Mouse (Mus musculus): Measurements from ENCODE around the gene Gm49378. TPM values are rescaled to one million over a fixed set of nuclear protein-coding genes. Genes with fewer than 3 reads are reported as not detected.

Gm49378 gene
- polyA plus RNA-seq, 1 experiment, result 3.0 TPM

DNA sequence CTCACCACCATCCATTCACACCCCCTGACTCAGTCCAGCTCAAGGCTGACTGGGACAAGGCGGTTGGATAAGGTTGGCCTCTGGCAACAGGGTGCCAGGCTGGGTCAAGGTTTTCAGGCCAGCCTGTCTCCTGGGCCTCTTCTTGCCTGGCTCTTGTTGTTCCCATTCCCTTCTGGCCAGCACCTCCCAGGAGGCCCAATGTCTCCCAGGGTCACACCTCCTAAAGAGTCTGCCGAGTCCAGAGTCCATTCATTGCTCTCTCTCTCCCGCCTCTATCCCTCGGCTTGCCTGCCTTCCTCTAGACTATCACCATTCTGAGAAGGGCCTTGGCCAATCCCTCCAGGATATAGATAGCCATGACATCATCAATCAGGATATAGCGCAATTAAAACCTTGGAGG, 20.3 kb upstream of the Gm49378 start:
- no peak for TF ChIP-seq POLR2A (IDR thresholded peaks at IDR 0.05; ENCODE audit: borderline replicate concordance, low read depth, low read length)
- no peak for TF ChIP-seq CTCF (IDR thresholded peaks at IDR 0.05; ENCODE audit: low read depth, low read length)
- H3K4me1 ChIP-seq (ENCODE audit: control insufficient read depth, insufficient read depth, low read length), result peaks cover 13% of the 10 kb centered on the region
- no peak overlapping the region for H3K27ac ChIP-seq (ENCODE audit: insufficient read depth, low read depth, low read length)
- no peak overlapping the region for H3K4me3 ChIP-seq (ENCODE audit: insufficient read depth, low read length)

DNA sequence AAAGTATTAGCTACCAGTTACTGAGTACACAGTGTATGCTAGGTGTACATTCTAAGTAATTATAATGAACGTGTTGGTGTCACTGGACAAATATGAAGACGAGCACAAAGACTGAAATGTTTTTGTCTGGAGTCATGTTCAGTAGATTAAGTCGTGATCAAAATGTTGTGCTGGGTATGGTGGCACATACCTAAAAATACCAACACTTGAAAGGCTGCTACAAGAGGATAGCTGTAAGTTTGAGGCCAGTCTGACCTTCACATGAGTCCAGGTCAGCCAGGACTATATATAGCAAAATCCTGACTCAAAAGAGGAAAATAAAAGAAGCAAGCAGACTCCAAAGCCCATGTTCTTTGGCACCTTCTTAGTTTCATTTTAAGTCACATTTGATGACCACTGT, 19.2 kb upstream of the Gm49378 start:
- Histone ChIP-seq H3K4me1 (ENCODE audit: control insufficient read depth, insufficient read depth, low read length) (peaks cover 13% of the 10 kb centered on the region), H3K4me3 (ENCODE audit: insufficient read depth, low read length) (no peak overlapping the region)
- TF ChIP-seq CTCF (IDR thresholded peaks at IDR 0.05; ENCODE audit: low read depth, low read length), result no peak
- TF ChIP-seq POLR2A (IDR thresholded peaks at IDR 0.05; ENCODE audit: borderline replicate concordance, low read depth, low read length), result no peak

GRCm38 (mm10) chr14:55651528-55651927, 13.8 kb upstream of the Gm49378 start:
- H3K4me1 ChIP-seq (ENCODE audit: control insufficient read depth, insufficient read depth, low read length), result peaks cover 16% of the 10 kb centered on the region
- TF ChIP-seq CTCF (IDR thresholded peaks at IDR 0.05; ENCODE audit: low read depth, low read length), result no peak
- TF ChIP-seq POLR2A (IDR thresholded peaks at IDR 0.05; ENCODE audit: borderline replicate concordance, low read depth, low read length), result no peak

More for the DNA sequence above, 19.2 kb upstream of the Gm49378 start:
- H3K27ac ChIP-seq (ENCODE audit: insufficient read depth, low read depth, low read length), result no peak overlapping the region

GRCm38 (mm10) chr14:55649884-55650283, 12.2 kb upstream of the Gm49378 start, which contains the start of gene Tssk4:
Gene Tssk4, plus strand, starts transcription at chr14:55650184.
- TF ChIP-seq CTCF (IDR thresholded peaks at IDR 0.05; ENCODE audit: low read depth, low read length) (no peak), POLR2A (IDR thresholded peaks at IDR 0.05; ENCODE audit: borderline replicate concordance, low read depth, low read length) (no peak)
- H3K4me3 ChIP-seq (ENCODE audit: insufficient read depth, low read length), result no peak within 1 kb of the TSS

More at GRCm38 (mm10) chr14:55651528-55651927, 13.8 kb upstream of the Gm49378 start:
- Histone ChIP-seq H3K4me3 (ENCODE audit: insufficient read depth, low read length) (no peak overlapping the region), H3K27ac (ENCODE audit: insufficient read depth, low read depth, low read length) (no peak overlapping the region)

GRCm38 (mm10) chr14:55644261-55644888, 6.7 kb upstream of the Gm49378 start:
- Histone ChIP-seq H3K27ac (ENCODE audit: insufficient read depth, low read depth, low read length) (peak overlapping the region; percentile 76), H3K4me3 (ENCODE audit: insufficient read depth, low read length) (peak overlapping the region; percentile 83), H3K4me1 (ENCODE audit: control insufficient read depth, insufficient read depth, low read length) (peaks cover 29% of the 10 kb centered on the region)
- TF ChIP-seq POLR2A (IDR thresholded peaks at IDR 0.05; ENCODE audit: borderline replicate concordance, low read depth, low read length) (no peak), CTCF (IDR thresholded peaks at IDR 0.05; ENCODE audit: low read depth, low read length) (no peak)

More at GRCm38 (mm10) chr14:55649884-55650283, 12.2 kb upstream of the Gm49378 start, which contains the start of gene Tssk4:
- H3K4me1 ChIP-seq (ENCODE audit: control insufficient read depth, insufficient read depth, low read length), result peaks cover 25% of the 10 kb centered on the region
- no peak within 1 kb of the TSS for H3K27ac ChIP-seq (ENCODE audit: insufficient read depth, low read depth, low read length)

- H3K4me3 ChIP-seq (ENCODE audit: insufficient read depth, low read length), result peak within 1 kb of the TSS; percentile 83
- H3K4me1 ChIP-seq (ENCODE audit: control insufficient read depth, insufficient read depth, low read length), result peaks cover 26% of the 10 kb centered on the region
- peak within 1 kb of the TSS; percentile 89 for H3K27ac ChIP-seq (ENCODE audit: insufficient read depth, low read depth, low read length)
- TF ChIP-seq CTCF (IDR thresholded peaks at IDR 0.05; ENCODE audit: low read depth, low read length) (no peak), POLR2A (IDR thresholded peaks at IDR 0.05; ENCODE audit: borderline replicate concordance, low read depth, low read length) (0 out of 2 replicates have a peak, but pooled peaks have one; percentile 4)
These were observed 5.6 kb upstream of the Gm49378 start, which contains the start of gene Tm9sf1 for GRCm38 (mm10) chr14:55643060-55643907. Gene Tm9sf1, minus strand, starts transcription at chr14:55643806.

DNA sequence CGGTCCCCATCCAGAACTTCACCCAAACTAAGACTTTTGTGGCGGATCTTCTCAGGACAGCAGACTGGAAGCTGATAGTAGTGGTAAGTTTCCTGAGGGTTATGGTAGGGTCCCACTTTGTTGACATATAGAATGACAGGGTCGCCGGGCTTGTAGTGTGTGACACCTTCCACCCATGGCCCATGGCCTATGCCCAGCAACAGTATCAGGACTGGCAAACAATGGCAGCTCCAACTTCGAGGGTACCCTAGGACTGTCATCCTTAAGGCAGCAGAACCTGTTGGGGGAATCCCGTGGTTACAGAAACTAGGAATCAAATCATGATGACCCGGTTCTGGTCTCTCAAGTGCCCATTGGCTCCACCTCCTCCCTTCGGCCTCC, 5.0 kb upstream of the Gm49378 start:
- peaks cover 25% of the 10 kb centered on the region for H3K4me1 ChIP-seq (ENCODE audit: control insufficient read depth, insufficient read depth, low read length)
- 0 out of 2 replicates have a peak overlapping the region, but pooled peaks have one; percentile 89 for H3K27ac ChIP-seq (ENCODE audit: insufficient read depth, low read depth, low read length)
- TF ChIP-seq POLR2A (IDR thresholded peaks at IDR 0.05; ENCODE audit: borderline replicate concordance, low read depth, low read length) (no peak), CTCF (IDR thresholded peaks at IDR 0.05; ENCODE audit: low read depth, low read length) (no peak)
- peak overlapping the region; percentile 83 for H3K4me3 ChIP-seq (ENCODE audit: insufficient read depth, low read length)

DNA sequence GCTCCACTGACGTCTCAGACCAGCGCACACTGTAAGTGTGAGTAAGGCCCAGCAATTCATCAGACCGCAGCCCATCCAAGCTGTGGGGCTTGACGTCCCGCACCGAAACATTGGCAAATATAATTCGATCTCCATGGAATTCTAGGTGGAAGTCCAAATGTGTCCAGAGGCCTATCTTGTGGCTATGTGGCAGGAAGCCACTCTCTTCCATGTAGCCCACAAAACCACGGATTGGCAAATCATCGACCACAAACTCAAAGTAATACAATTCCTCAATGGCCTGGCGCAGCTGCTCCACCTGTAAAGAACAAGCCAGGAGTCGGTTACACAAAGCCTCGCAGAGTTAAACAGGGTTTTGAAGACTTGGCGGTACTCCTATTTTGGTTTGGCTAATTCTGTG, 3.6 kb upstream of the Gm49378 start:
- TF ChIP-seq POLR2A (IDR thresholded peaks at IDR 0.05; ENCODE audit: borderline replicate concordance, low read depth, low read length) (no peak), CTCF (IDR thresholded peaks at IDR 0.05; ENCODE audit: low read depth, low read length) (no peak)
- peaks cover 13% of the 10 kb centered on the region for H3K4me1 ChIP-seq (ENCODE audit: control insufficient read depth, insufficient read depth, low read length)
- H3K27ac ChIP-seq (ENCODE audit: insufficient read depth, low read depth, low read length), result no peak overlapping the region
- H3K4me3 ChIP-seq (ENCODE audit: insufficient read depth, low read length), result no peak overlapping the region

- Histone ChIP-seq H3K27ac (ENCODE audit: insufficient read depth, low read depth, low read length) (no peak overlapping the region), H3K4me3 (ENCODE audit: insufficient read depth, low read length) (no peak overlapping the region), H3K4me1 (ENCODE audit: control insufficient read depth, insufficient read depth, low read length) (peaks cover 13% of the 10 kb centered on the region)
- TF ChIP-seq POLR2A (IDR thresholded peaks at IDR 0.05; ENCODE audit: borderline replicate concordance, low read depth, low read length) (no peak), CTCF (IDR thresholded peaks at IDR 0.05; ENCODE audit: low read depth, low read length) (no peak)
These were observed 3.1 kb upstream of the Gm49378 start for GRCm38 (mm10) chr14:55640816-55641215.

Measured in bone marrow macrophage, adult 2 months (primary cell).